Mouse (Mus musculus) brain, embryonic 14.5 days (tissue): ENCODE measurements at regions not wholly inside any gene's neighbourhood (a gene's known extent, or its start where the extent isn't known, plus 50 kb on each side); places are given as distances from the start of the nearest gene placed in this dataset.

Experiments
- CTCF ChIP-seq: fragments of 200-500 bp; IDR thresholded peaks from 2 replicates; pipeline ENCODE4 v1.5.1; 2012; ENCODE audit warnings: inconsistent platforms, mild to moderate bottlenecking, moderate library complexity, borderline replicate concordance; ENCODE audit not compliant: insufficient read depth, insufficient read length; ENCODE audit errors: extremely low read depth
- POLR2A ChIP-seq: fragments of 200-500 bp; IDR thresholded peaks from 2 replicates; pipeline ENCODE4 v1.6.1; 2012; ENCODE audit warnings: mild to moderate bottlenecking, inconsistent platforms, borderline replicate concordance; ENCODE audit not compliant: poor library complexity, insufficient read depth, insufficient read length, severe bottlenecking; ENCODE audit errors: extremely low read depth

GRCm38 (mm10) chr9:120847649-120848048 is 81.4 kb upstream of the Ctnnb1 start:
- TF ChIP-seq POLR2A: no peak
- no peak for TF ChIP-seq CTCF
